Mouse (Mus musculus): ENCODE measurements around the gene Smad3.

The Smad3 gene

GRCm38 (mm10) chr9:63707816-63708588 lies 49.8 kb downstream of the Smad3 start:
- in situ Hi-C loops (cut with MboI; ENCODE audit: unreplicated experiment in 2 of 2), result loop anchor here (5.0 kb wide), 2 partner anchors 34 to 56 kb away; no protein-coding TSS in a partner anchor

DNA sequence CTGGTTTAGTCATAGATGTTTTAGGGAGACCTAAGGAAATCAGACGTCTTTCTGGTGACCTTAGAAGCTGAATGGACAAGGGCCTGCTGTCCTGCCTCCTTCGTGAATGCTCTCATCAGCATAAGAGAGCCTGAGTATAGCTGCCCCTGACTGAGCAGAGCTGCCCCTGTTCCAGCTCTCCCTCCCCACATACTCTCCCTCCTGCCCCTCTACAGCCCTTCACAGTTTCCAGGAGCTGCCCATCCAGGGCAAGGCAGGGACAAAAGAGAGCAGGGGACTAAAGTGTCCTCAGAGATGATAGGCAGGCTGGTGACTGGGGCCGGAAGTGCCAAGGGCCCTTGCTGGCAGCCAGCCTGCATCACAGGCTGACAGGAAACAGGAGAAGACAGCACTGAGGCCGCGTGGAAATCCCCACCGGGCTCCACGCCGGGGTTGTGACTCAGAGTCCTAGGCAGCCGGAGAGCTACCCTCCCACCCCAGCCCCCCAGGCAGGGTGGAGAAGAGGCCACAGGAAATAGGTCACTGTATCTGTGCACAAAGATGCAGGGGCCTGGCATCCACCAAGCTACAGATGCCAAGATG lies 51.6 kb downstream of the Smad3 start:
- in situ Hi-C loops (cut with MboI; ENCODE audit: unreplicated experiment in 2 of 2), result loop anchor here (5.0 kb wide), 2 partner anchors 36 to 54 kb away; no protein-coding TSS in a partner anchor

DNA sequence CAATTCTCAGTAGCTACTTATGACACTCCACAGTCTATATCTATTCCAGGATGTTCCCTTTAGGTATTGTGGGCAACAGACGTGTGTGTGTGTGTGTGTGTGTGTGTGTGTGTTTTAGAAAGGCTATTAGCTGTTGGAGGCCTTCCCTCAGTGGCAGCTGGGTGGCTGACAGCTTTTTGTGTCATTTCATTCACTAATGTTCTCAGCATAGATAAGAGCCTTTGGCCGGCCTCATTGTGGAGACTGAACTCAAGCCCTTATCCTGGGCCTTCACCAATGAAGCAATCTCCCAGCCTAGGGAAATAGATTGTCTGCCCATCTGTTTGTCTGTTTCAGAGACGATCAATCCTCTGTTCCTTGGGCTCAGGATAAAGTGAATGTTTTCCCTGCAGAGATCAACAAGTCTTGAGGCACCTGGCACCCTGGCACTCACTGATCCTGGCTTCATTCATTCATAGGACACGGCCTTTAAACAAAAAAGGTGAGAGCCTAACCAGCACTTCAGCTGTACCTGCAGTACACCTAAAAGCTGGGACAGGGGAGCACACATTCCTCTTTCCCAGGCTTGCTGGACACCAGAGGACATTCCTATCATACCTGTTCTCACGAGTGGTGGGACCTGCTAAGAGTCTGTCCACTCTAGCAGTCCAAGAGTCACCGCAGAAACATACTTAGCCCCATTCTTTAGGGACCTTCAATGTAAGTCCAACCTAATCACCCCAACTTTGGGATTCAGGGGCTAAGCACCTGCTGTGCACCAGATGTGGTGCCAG lies 52.6 kb downstream of the Smad3 start:
- in situ Hi-C loops (cut with MboI; ENCODE audit: unreplicated experiment in 2 of 2), result loop anchor here (5.0 kb wide), 2 partner anchors 37 to 53 kb away; no protein-coding TSS in a partner anchor

- in situ Hi-C loops (cut with MboI; ENCODE audit: unreplicated experiment in 2 of 2), result no loop called here
Observed at GRCm38 (mm10) chr9:63704131-63704530, 53.7 kb downstream of the Smad3 start.

DNA sequence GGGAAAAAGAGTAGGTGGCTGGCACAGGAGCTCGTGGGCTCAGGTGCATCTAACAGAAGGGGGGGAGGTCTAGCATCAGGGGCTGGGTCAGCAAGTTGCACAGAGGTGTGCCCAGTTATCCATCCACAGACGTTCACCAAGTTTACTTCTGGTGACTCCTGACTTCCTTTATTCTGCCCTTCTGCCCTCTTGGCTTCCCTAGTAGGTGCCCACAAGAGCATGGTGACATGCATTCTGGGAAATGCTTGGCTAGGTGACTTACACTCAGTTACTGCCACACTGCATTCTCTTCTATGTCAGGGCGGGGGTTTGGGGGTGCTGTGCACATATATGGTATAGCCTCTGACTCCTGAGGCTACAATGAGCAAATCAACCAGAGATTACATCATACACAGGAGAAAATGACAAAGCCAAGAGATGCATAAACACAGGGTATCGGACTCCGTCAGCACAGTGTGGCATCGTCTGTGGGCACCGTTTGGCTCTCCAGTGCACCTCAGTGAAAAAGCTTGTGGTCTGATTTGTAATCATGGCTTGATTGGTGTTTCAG lies 54.5 kb downstream of the Smad3 start:
- in situ Hi-C loops (cut with MboI; ENCODE audit: unreplicated experiment in 2 of 2), result no loop called here

DNA sequence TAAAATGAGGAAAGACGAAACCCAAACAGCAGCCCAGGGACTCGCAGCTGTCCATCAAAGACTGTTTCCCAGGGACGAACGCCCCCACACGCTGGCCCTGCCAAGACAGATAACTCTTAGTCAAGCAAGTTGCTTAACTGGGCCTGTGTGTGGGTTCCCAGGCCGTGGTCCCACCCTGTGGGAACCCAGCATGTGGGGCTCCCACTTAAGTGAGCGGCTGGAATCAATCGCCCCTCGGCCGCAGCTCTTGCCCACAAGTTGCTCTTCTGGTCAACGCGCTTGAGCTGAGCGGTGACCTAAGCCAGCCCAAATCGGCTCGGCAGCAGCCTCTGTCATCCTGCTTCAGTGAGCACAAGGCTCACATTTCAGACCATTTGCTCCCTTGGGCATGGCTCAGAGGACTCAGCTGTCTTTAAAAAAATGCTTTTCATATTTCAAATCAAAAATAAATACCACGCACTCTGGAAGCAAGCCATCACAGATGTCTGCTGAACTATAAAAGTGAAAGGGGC lies 55.2 kb downstream of the Smad3 start:
- in situ Hi-C loops (cut with MboI; ENCODE audit: unreplicated experiment in 2 of 2), result no loop called here

GRCm38 (mm10) chr9:63701957-63702309 lies 55.9 kb downstream of the Smad3 start:
- in situ Hi-C loops (cut with MboI; ENCODE audit: unreplicated experiment in 2 of 2), result no loop called here

DNA sequence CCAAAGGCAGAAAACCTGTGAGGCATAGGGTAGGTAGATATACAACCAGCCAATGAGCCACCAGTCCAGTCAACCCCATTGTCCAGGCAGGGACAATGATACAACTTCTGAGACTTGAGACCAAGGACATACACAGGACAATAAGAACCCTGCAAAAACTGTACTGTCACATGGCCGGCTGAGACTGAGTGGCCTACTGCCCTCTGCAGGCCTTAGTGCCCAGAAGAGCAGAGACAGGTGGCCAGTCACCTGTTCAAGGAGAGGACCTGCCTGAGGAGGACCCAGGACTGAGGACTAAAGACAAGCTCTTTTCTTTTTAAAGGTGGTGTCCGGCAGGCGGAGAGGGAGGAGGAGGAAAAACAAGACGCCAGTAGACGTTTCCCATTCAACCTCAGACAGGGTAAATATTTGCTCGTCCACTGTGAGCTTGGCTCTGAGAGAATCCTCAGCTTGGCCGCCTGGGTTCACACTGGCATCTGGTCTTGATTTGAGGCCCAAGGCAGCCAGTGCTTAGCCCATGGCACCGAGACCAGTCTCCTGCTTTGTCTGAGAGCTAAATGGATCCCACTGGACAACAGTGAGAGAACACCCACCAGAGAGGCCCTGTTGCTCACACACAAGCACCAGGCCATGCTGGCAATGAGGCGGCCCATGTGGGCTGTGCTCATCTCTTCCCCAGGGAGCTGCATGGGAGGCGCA lies 56.4 kb downstream of the Smad3 start:
- in situ Hi-C loops (cut with MboI; ENCODE audit: unreplicated experiment in 2 of 2), result no loop called here

GRCm38 (mm10) chr9:63699145-63699544 lies 58.6 kb downstream of the Smad3 start:
- in situ Hi-C loops (cut with MboI; ENCODE audit: unreplicated experiment in 2 of 2), result no loop called here

- in situ Hi-C loops (cut with MboI; ENCODE audit: unreplicated experiment in 2 of 2), result no loop called here
Observed at GRCm38 (mm10) chr9:63698320-63699045, 59.3 kb downstream of the Smad3 start.

- in situ Hi-C loops (cut with MboI; ENCODE audit: unreplicated experiment in 2 of 2), result no loop called here
Observed at GRCm38 (mm10) chr9:63697606-63698005, 60.2 kb downstream of the Smad3 start.

DNA sequence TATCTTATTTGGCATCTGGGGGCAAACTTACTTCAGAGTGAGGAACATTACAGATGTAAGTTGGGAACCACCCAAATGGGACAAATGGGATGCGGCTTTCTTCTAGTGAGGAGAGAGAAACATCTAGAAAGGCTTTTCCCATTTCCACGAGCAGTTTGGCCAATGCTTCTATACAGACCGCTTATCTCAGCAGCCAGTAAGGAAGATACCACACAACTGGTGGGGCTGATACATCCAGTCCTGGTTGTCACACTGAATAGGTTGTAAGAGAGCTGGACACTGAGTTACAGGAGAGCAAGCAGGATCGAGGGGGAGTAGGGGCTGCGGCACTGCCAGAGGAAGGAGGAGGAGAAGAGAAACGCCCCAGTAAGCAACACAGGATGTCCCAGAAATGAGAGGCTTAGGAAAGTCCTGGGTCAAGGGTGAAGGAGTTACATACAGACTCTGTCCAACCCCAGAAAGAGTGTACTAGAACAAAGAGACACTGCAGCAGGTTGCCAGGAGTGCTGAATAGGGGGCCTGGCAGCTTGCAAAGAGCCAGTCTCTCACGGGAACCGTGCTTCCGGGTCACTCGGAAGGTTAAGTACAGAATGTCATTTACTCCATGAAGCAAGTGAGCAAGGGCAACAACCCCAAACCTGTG lies 61.2 kb downstream of the Smad3 start:
- in situ Hi-C loops (cut with MboI; ENCODE audit: unreplicated experiment in 2 of 2), result no loop called here

- in situ Hi-C loops (cut with MboI; ENCODE audit: unreplicated experiment in 2 of 2), result loop anchor here in 1 of 2 experiments (5.0 kb wide), 1 partner anchor 40 kb away; no protein-coding TSS in a partner anchor
Observed at GRCm38 (mm10) chr9:63691960-63692359, 65.8 kb downstream of the Smad3 start.

DNA sequence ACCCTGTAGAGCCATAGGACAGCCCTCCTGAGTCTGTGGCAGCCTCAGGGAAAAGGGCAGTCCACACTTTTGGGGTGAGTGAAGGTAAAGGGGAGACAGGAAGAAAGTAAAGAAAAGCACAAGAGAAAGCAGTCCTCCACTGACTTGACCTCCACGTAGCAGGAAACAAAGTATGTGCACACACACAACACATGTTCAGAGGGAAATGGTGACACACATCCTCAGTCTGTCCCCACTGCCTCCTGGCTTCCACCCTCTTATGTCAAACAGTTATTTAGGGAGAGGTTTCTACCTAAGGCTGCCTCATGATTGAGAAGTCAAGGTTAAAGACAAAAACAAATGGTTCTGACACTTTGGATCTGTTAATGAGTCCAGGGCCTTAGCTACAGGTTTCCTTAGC lies 67.3 kb downstream of the Smad3 start:
- in situ Hi-C loops (cut with MboI; ENCODE audit: unreplicated experiment in 2 of 2), result loop anchor here in 1 of 2 experiments (5.0 kb wide), 1 partner anchor 38 kb away; no protein-coding TSS in a partner anchor

DNA sequence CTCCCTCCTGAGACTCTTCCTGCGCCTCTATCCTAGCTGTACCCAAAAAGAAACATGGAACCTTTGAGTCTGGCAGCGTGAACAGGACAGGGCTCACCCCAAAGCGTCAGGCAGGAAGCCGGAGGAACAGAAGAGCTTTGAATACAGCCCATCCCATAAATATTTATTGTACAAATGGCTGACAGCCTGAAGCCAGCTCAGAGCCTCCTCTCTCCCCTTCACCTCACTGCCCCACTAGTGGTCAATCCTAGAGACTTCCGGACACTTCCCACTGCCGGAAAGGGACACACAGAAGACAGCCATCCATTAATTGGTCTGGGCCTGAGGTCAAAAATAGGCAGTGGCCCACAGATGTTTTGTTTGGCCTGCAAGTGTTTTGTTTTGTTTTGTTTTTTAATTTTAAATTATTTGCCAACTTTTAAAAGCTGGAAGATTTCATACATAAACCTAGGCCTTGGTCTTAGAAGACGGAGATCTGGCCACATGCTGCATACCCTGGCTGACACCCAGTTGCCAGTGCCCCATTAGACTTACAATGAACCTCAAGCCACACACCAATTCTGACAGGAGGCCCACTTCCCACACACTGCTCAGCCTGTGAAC lies 70.3 kb downstream of the Smad3 start:
- in situ Hi-C loops (cut with MboI; ENCODE audit: unreplicated experiment in 2 of 2), result no loop called here

- in situ Hi-C loops (cut with MboI; ENCODE audit: unreplicated experiment in 2 of 2), result no loop called here
Observed at GRCm38 (mm10) chr9:63685352-63685751, 72.4 kb downstream of the Smad3 start.

DNA sequence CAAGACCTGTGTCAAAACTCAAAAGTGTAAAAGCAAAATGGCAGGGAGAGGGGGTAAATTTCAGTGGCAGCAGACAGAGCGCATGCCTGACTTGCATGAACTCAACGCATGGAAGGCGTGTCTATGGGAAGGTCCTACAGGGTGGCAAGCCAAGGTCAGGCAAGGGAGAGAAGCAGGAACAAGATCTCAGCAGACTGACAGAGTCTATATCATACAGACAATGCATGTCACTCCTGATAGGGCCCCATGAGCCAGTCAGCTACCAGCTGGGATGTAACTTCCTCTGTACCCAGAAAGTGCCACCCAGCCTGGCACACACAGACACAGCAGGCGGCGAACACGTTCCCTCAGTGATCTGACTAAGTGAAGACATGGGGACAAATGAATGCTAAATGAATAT lies 73.5 kb downstream of the Smad3 start:
- in situ Hi-C loops (cut with MboI; ENCODE audit: unreplicated experiment in 2 of 2), result no loop called here

DNA sequence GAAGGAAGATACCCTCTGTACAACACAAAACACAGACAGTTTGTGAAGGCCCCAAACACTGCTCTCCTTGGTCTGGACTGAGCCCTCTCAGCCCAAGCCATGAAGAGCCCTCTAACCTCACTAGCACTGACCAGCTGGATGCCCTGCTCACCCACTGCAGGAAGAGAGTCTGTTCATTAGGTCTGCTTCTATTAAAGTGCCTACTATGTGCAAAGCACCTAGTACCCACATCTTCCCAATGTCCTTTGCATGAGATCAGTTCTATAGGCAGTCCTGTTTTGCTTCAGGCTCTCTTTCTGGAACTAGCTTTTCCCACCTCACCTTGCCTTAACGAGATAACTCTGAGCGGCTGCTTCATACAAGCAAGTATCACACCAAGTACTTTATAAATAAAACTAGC lies 74.9 kb downstream of the Smad3 start:
- in situ Hi-C loops (cut with MboI; ENCODE audit: unreplicated experiment in 2 of 2), result no loop called here

DNA sequence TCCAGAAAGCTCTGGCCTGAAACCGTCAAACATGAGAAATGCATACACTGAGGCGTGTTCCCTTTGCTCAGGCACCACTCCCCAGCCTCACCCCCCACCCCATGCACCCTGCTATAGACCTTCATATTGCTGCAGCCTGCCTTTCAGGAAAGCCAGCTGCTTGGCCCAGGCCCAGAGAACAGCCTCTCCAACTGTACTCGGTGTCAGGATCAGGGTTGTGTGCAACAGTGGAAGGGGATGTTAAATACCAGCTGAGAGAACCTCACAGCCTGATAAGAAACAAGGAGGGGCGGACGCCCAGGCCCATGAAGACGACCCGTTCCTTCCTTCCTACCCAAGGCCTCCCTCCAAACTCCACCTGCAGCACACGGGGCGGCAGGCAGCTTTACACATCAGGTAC lies 75.5 kb downstream of the Smad3 start:
- in situ Hi-C loops (cut with MboI; ENCODE audit: unreplicated experiment in 2 of 2), result no loop called here

Data from v-Abl transformed pro-B cells (cell line).